Mouse (Mus musculus) left cerebral cortex, adult 2 months (tissue): ENCODE data around the gene Tuba4a. TPM values are rescaled to one million over a fixed set of nuclear protein-coding genes. Genes with fewer than 3 reads are reported as not detected.

Source experiments
- DNase-seq, 2 experiments: peaks; one replicate each; pipeline ENCODE4 v3.0.0; 2021 to 2022; ENCODE audit warnings: low spot score in 2 of 2, mixed read lengths in 1 of 2; ENCODE audit errors: extremely low spot score in 1 of 2
- H3K27ac ChIP-seq: fragments of 200-600 bp; 2 replicates; pipeline ENCODE4 v1.8.1; 2022
- H3K4me3 ChIP-seq: fragments of 200-600 bp; 2 replicates; pipeline ENCODE4 v1.8.1; 2022
- CTCF ChIP-seq: fragments of 200-600 bp; IDR thresholded peaks from 2 replicates; pipeline ENCODE4 v1.8.1; 2022; ENCODE audit warnings: antibody characterized with exemption, mild to moderate bottlenecking, moderate library complexity
- intact Hi-C: fragments of 180-260 bp; cut with DNase I; formaldehyde crosslinking; loops from one replicate; pipeline ENCODE4 v1.15.1; 2025
- long read RNA-seq, 2 experiments: library from polyadenylated mRNA; stranded (forward); transcript quantifications; one replicate each; pipeline ENCODE4 v2.0.0; 2021; ENCODE audit warnings: borderline mapping rate in 2 of 2
- total RNA-seq, 2 experiments: library from RNA; stranded (reverse); gene quantifications; 2 replicates each; pipeline ENCODE4 v1.2.3; 2021

Tuba4a gene
- 100 to 1,000 TPM; 594 to 616 TPM for total RNA-seq
- long read RNA-seq, experiment 1, transcript Tuba4a-202 (4 exons, 2,840 nt), result major isoform, 144 of 217 reads
- long read RNA-seq, experiment 1, partial matches to known transcripts, result 19 of 217 reads
- long read RNA-seq, experiment 1, other reads (novel, unspliced or antisense), result 51 of 217 reads
- long read RNA-seq, experiment 2, transcript Tuba4a-202 (4 exons, 2,840 nt), result major isoform, 99 of 164 reads
- long read RNA-seq, experiment 2, partial matches to known transcripts, result 16 of 164 reads
- long read RNA-seq, experiment 2, other reads (novel, unspliced or antisense), result 48 of 164 reads

DNA sequence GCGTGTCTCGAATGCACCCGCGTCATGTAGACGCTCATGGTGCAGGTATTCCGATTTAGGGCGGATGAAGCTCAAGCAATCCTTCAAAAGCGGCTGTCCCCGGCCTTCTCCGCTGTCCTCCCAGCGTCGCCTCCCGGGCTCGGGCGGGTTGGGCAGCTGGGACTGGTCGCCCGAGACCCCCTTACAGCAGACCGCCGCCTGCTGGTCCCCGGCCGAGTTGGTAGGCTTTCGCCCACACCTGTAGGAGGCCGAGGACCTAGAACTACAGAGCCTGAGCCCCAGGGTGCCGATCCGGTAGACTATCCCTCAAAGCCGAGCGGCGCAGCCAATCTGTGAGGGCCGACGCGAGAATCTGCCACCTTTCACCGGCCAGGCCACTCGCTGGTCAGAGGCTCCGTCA is at the start of gene Tuba4a:
Gene Tuba4a (minus strand): TSS at position 335 of the 400 bp plus-strand sequence.
- intact Hi-C loops, result loop anchor here (1.0 to 5.0 kb wide), 4 partner anchors 17 to 43 kb away; partner anchors contain the start of genes Abcb6 and Dnajb2
- TF ChIP-seq CTCF, result peak; percentile 18
- Histone ChIP-seq H3K27ac (peak within 1 kb of the TSS; percentile 92), H3K4me3 (peak within 1 kb of the TSS; percentile 79)
- DNase-seq, result peak in 1 of 2 experiments; percentile 50

DNA sequence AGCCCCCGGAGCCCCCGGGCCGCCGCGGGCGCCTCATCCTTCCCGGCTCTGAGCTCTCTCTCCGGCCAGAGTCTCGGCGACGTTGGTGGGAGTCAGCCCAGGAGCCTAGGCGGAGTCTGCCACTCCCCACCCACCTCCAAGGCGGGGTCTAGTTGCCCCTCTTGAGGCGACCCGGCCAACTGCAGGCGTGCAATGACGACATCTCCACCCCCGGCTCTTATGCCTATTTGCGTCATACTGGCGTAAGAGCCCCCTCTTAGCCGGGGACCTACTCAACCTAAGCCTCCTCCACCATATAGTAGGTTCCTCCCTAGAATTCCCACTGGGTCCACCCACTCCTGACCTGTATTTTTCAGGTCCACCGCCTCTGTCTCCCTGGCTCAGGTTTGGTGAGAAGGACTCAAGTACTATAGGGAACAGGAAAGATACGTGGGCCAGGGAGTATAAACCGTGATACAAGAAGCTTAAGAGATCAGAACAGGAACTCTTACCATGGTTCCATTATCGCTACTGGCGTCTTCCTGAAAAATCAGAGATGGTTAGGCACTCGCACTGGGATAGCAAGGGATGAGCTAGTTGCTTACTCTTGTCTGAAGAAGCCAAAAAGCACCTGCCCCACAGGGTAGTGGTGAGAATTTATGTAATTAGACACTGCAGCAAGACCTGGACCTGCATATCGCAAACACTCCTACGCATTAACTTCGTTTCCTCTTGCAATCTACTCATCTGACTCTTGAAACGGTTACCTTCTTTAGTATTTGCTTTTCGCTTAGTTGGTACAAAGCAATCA is 44.6 kb upstream of the Tuba4a start, which contains the start of gene Ptprn:
Gene Ptprn (minus strand): TSS at position 412 of the 790 bp plus-strand sequence.
- H3K4me3 ChIP-seq, result peak within 1 kb of the TSS; percentile 63
- intact Hi-C loops, result no loop called here
- peak; percentile 33 for TF ChIP-seq CTCF
- peak within 1 kb of the TSS; percentile 95 for H3K27ac ChIP-seq
- DNase-seq, result peak; percentile 78 to 84

DNA sequence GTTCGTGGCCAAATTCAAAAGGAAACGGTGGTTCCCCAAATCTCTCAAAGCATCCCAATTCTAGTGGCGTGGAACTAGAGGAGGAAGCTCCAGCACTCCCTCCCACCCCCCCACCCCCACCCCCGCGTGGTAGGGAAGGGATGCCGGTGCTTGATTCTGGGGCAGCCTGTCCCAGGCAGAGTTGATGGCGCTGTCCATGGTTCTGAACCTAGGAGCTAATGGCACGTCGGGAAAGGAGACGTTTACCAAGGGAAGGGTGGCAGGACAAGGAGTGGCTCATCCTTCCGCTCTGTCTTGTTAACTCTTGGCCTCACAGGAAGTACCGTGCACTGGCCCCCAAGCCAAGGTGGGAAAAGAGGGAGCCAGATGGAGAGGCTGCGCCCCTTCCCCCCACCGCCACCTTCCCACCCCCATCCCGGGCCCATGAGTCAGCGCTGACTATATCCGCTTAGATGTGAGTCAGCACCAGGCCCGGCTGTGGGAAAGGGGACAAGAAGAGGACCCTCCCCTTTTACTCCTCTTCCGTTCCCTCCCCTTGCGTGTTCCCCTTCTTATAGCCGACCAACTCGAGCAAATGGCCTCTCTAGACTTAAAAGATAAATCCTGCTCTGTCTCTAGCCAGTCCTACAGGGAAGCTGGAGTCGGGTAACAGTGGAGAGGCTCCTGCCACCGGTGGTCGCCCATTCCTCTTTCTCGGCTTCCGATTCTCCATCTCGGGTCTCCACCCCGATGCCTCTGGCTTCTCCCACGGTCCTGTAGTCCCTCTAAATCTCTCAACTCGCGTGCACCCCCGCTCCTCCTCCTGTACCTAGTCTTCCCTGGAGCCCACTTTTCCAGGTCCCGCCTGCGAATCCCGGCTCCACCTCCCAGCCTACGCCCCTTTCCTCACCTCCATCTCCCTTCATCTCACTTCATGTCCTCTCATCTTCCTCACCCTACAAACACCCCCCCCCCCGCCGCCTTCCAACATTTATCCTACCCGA is 43.6 kb upstream of the Tuba4a start:
- Histone ChIP-seq H3K4me3 (peak overlapping the region; percentile 63), H3K27ac (peak overlapping the region; percentile 95)
- peak; percentile 68 to 72 for DNase-seq
- intact Hi-C loops, result loop anchor here (2.0 kb wide), 2 partner anchors 28 to 44 kb away; partner anchors contain the start of gene Tuba4a
- no peak for TF ChIP-seq CTCF

DNA sequence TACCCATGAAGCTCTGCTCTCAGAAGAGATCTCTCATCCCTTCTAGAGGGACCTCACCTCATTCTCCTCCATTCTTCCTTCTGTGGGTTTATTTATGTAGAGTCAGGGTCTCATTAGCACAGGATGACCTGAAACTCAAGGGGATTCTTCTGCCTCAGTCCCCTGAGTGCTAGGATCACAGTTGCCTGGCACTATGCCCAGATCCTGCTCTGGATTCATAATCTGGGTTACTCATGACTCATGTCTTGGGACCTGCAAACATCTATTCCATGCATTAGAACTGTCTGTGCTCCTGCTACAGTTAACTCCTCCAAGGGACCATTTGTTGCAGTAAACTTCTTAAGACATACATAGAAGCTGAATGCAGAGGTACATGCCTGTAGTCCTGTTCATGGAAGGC is 41.6 kb upstream of the Tuba4a start:
- intact Hi-C loops, result no loop called here
- no peak for DNase-seq

DNA sequence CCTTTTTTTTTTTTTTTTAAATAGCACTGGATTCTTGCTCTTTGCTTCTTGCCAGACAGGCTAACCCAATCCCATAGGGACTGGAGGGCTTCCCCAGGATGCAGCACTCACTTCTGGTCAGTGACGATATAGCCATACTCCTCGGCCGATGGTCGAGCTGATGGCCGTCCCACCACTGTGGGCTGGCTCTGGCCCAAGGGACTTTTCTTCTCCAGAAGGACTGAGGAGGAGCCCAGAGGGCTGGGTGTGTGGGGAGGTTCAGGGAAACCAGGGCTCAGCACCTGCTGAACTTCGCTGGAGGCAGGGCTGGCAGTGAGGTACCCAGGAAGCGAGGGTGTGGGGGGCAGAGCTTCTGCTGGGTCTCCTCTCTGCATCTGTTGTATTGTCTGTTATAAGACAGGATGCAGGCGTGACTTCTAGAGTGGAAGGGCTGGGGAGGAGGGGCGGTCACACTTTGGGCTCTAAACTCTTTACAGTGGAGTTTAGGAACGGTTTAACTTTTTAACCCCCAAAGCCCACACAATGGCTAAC is 35.9 kb upstream of the Tuba4a start:
- H3K4me3 ChIP-seq, result no peak overlapping the region
- H3K27ac ChIP-seq, result no peak overlapping the region
- TF ChIP-seq CTCF, result no peak
- DNase-seq, result no peak
- intact Hi-C loops, result loop anchor here (2.0 kb wide), 1 partner anchor 35 kb away; no protein-coding TSS in a partner anchor

More for the DNA sequence above, 41.6 kb upstream of the Tuba4a start:
- no peak overlapping the region for H3K4me3 ChIP-seq
- no peak for TF ChIP-seq CTCF
- no peak overlapping the region for H3K27ac ChIP-seq

DNA sequence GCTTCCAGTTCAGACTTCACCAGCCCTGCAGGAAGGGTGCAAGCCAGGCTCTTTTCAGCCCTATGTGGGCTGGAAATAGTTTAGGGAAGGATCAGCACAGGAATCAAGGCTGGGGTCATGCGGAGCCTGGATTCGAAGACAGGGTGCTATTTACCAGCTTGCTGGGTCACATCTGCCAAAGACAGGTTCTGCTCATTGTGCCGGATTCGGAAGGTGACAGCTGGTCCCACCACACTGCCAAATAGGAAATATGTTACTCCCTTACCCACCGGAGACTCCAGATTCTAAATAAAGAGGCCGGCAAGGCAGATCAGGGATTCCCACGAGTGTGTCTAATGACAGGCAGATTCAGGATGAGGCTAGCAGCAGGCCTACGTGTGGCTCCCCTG is 35.0 kb upstream of the Tuba4a start:
- H3K27ac ChIP-seq, result no peak overlapping the region
- TF ChIP-seq CTCF, result no peak
- DNase-seq, result no peak
- intact Hi-C loops, result loop anchor here (2.0 to 5.0 kb wide), 3 partner anchors 36 to 72 kb away; partner anchors contain the start of genes Abcb6 and Tuba4a
- H3K4me3 ChIP-seq, result no peak overlapping the region

DNA sequence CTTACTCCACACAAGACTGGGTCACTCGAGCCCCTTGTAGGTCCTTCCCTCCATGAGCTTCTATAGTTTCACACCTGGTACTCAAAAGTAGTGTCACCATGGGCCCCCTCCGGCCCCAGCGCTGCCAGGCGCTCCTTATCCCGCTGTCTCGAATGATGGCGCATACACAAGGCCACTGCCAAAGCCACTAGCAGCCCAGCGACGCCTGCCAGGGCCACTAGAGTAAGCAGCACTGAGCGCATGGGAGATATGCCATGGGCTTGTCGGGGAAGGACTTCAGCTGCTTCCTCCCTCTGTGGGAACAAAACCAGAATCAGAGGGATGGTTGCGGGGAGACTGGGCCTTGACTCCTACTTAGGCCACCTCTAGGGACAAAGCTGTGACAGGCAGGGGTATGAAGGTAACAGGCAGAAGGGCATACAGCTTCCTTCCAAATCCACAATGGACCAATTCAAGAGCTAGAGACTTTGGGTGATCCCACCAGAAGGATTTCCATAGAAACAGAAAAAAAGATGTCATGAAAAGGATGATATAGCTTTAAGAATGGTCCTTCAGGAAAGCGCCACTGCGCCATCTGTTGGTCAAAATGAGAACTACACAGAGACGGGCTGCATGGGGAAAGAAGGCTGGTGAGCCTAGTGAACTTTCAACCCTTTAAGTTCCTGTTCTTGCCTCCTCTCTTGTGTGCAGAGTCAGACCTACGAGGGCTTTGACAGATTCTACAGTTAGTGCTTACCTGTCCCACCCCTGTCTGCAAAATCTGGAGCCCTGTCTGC is 34.4 kb upstream of the Tuba4a start:
- TF ChIP-seq CTCF, result peak; percentile 97
- intact Hi-C loops, result loop anchor here (2.0 to 5.0 kb wide), 3 partner anchors 37 to 72 kb away; partner anchors contain the start of genes Abcb6 and Tuba4a
- DNase-seq, result peak; percentile 79 to 90
- no peak overlapping the region for H3K4me3 ChIP-seq
- peak overlapping the region; percentile 50; the same call in 1 of the 2 replicates for H3K27ac ChIP-seq

DNA sequence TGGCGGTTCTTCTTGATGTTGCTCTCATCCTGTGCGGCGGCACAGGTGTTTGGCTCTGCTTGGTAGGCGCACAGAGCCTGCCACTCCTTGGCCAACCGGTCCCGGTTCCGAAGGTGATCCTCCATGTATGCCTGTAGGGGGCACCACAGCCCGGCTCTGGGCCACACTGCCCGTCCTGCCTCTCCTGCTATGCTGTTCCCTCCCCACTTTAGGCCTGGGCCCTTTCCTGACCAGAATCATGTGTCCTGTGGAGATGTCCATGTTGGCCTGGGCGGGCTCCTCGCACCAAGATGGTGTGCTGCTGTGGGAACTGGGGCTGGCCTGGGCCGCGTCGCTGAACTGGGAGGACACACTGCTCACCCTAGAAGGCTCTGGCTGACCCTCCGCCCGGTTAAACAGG is 33.4 kb upstream of the Tuba4a start:
- DNase-seq, result no peak
- no peak overlapping the region for H3K4me3 ChIP-seq
- TF ChIP-seq CTCF, result peak; percentile 43
- intact Hi-C loops, result loop anchor here (5.0 kb wide), 2 partner anchors 36 to 71 kb away; partner anchors contain the start of genes Abcb6 and Tuba4a
- H3K27ac ChIP-seq, result no peak overlapping the region

DNA sequence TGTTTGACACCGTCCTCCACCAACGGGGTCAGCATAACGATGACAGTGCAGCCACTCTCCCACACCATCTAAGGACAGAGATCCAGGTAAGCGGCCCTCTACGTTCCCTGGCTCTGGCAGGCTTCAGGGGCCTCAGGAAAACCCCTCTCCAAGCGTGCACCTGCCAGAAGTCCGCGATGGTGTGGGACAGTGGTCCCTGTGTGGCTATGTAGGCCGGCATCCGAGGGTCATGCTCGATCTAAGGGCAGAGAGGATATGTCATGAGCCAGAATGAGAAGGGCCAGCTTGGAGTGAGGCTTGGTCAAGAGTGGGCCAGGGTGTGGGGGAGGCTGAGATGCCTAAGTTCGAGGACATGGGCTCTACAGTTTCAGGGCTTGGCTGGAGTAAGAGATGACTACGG is 32.6 kb upstream of the Tuba4a start:
- Histone ChIP-seq H3K27ac (no peak overlapping the region; the same call in 1 of the 2 replicates), H3K4me3 (no peak overlapping the region)
- intact Hi-C loops, result loop anchor here (5.0 kb wide), 2 partner anchors 35 to 70 kb away; partner anchors contain the start of genes Abcb6 and Tuba4a
- no peak for TF ChIP-seq CTCF
- no peak for DNase-seq
